Mouse (Mus musculus): ENCODE results near the gene RPS10-NUDT3.

Gene RPS10-NUDT3

GRCm38 (mm10) chr17:27634871-27635574 lies at the start of gene RPS10-NUDT3:
RPS10-NUDT3 (minus strand) TSS chr17:27635222.
- peak; percentile 87 to 88 for DNase-seq (ENCODE audit: low spot score in 2 of 2)

- DNase-seq (ENCODE audit: low spot score in 2 of 2) = no peak
Measured at GRCm38 (mm10) chr17:27678924-27679813, 44.1 kb upstream of the RPS10-NUDT3 start.

GRCm38 (mm10) chr17:27677756-27678155 lies 42.7 kb upstream of the RPS10-NUDT3 start:
- DNase-seq (ENCODE audit: low spot score in 2 of 2) = no peak

GRCm38 (mm10) chr17:27676270-27676669 lies 41.2 kb upstream of the RPS10-NUDT3 start:
- no peak for DNase-seq (ENCODE audit: low spot score in 2 of 2)

- no peak for DNase-seq (ENCODE audit: low spot score in 2 of 2)
Measured at GRCm38 (mm10) chr17:27675453-27675852, 40.4 kb upstream of the RPS10-NUDT3 start.

GRCm38 (mm10) chr17:27673945-27674344 lies 38.9 kb upstream of the RPS10-NUDT3 start:
- no peak for DNase-seq (ENCODE audit: low spot score in 2 of 2)

- DNase-seq (ENCODE audit: low spot score in 2 of 2) = no peak
Measured at GRCm38 (mm10) chr17:27671720-27672119, 36.7 kb upstream of the RPS10-NUDT3 start.

- no peak for DNase-seq (ENCODE audit: low spot score in 2 of 2)
Measured at GRCm38 (mm10) chr17:27658767-27659166, 23.7 kb upstream of the RPS10-NUDT3 start.

GRCm38 (mm10) chr17:27657123-27657522 lies 22.1 kb upstream of the RPS10-NUDT3 start:
- no peak for DNase-seq (ENCODE audit: low spot score in 2 of 2)

GRCm38 (mm10) chr17:27656414-27656813 lies 21.4 kb upstream of the RPS10-NUDT3 start:
- no peak for DNase-seq (ENCODE audit: low spot score in 2 of 2)

GRCm38 (mm10) chr17:27656011-27656399 lies 21.0 kb upstream of the RPS10-NUDT3 start:
- DNase-seq (ENCODE audit: low spot score in 2 of 2) = no peak

GRCm38 (mm10) chr17:27655089-27656010 lies 20.3 kb upstream of the RPS10-NUDT3 start, which contains the start of gene Pacsin1:
Pacsin1 (plus strand) TSS chr17:27655509.
- no peak for DNase-seq (ENCODE audit: low spot score in 2 of 2)

GRCm38 (mm10) chr17:27653253-27653959 lies 18.4 kb upstream of the RPS10-NUDT3 start:
- DNase-seq (ENCODE audit: low spot score in 2 of 2) = no peak

- DNase-seq (ENCODE audit: low spot score in 2 of 2) = no peak
Measured at GRCm38 (mm10) chr17:27652046-27652790, 17.2 kb upstream of the RPS10-NUDT3 start.

GRCm38 (mm10) chr17:27650586-27650985 lies 15.6 kb upstream of the RPS10-NUDT3 start:
- no peak for DNase-seq (ENCODE audit: low spot score in 2 of 2)

- peak in 1 of 2 experiments; percentile 30 for DNase-seq (ENCODE audit: low spot score in 2 of 2)
Measured at GRCm38 (mm10) chr17:27650160-27650559, 15.1 kb upstream of the RPS10-NUDT3 start.

- no peak for DNase-seq (ENCODE audit: low spot score in 2 of 2)
Measured at GRCm38 (mm10) chr17:27645807-27646206, 10.8 kb upstream of the RPS10-NUDT3 start.

GRCm38 (mm10) chr17:27644572-27644971 lies 9.6 kb upstream of the RPS10-NUDT3 start:
- DNase-seq (ENCODE audit: low spot score in 2 of 2) = no peak

GRCm38 (mm10) chr17:27643756-27644155 lies 8.7 kb upstream of the RPS10-NUDT3 start:
- no peak for DNase-seq (ENCODE audit: low spot score in 2 of 2)

- DNase-seq (ENCODE audit: low spot score in 2 of 2) = no peak
Measured at GRCm38 (mm10) chr17:27643101-27643500, 8.1 kb upstream of the RPS10-NUDT3 start.
